Mouse (Mus musculus): ENCODE data around the gene Agl. TPM values are rescaled to one million over a fixed set of nuclear protein-coding genes. Genes with fewer than 3 reads are reported as not detected.
A peak's percentile ranks its signal among the peaks of the same experiment; 100 is the strongest.

Gene Agl
- polyA plus RNA-seq, 1 experiment, result 8.7 TPM

- Histone ChIP-seq H3K36me3 (ENCODE audit: control insufficient read depth, insufficient read depth) (no peaks in the 10 kb centered on the region), H3K27me3 (ENCODE audit: control insufficient read depth, insufficient read depth, insufficient read length) (no peaks in the 10 kb centered on the region), H3K79me2 (ENCODE audit: control insufficient read depth, insufficient read depth) (no peaks in the 10 kb centered on the region), H3ac (ENCODE audit: control insufficient read depth, insufficient read length, low read depth) (no peak overlapping the region), H3K4me3 (ENCODE audit: insufficient read depth, poor library complexity, severe bottlenecking) (no peak overlapping the region), H3K79me3 (ENCODE audit: low read depth) (no peaks in the 10 kb centered on the region)
- no peak for TF ChIP-seq USF1 (IDR thresholded peaks at IDR 0.05; ENCODE audit: low read depth)
- no peak for TF ChIP-seq CEBPB (IDR thresholded peaks at IDR 0.05; ENCODE audit: low read depth)
- TF ChIP-seq CTCF (IDR thresholded peaks at IDR 0.05; ENCODE audit: control insufficient read depth, insufficient read depth, insufficient read length), result no peak
- TF ChIP-seq MYOD1 (IDR thresholded peaks at IDR 0.05; ENCODE audit: control insufficient read depth, insufficient read length, low read depth), result no peak
- TF ChIP-seq MYOG (IDR thresholded peaks at IDR 0.05; ENCODE audit: control insufficient read depth, extremely low read depth, insufficient read length), result no peak
- no peak for TF ChIP-seq MAX (IDR thresholded peaks at IDR 0.05)
- TF ChIP-seq FOSL1 (IDR thresholded peaks at IDR 0.05; ENCODE audit: insufficient read depth, low read length, poor library complexity, severe bottlenecking), result no peak
Observed at GRCm38 (mm10) chr3:116718951-116719350, 89.0 kb downstream of the Agl start.

GRCm38 (mm10) chr3:116713031-116713430 is 94.9 kb downstream of the Agl start:
- peak overlapping the region; percentile 8 for H3ac ChIP-seq (ENCODE audit: control insufficient read depth, insufficient read length, low read depth)
- H3K79me3 ChIP-seq (ENCODE audit: low read depth), result peaks cover 21% of the 10 kb centered on the region
- H3K4me3 ChIP-seq (ENCODE audit: insufficient read depth, poor library complexity, severe bottlenecking), result no peak overlapping the region
- TF ChIP-seq FOSL1 (IDR thresholded peaks at IDR 0.05; ENCODE audit: insufficient read depth, low read length, poor library complexity, severe bottlenecking) (no peak), CEBPB (IDR thresholded peaks at IDR 0.05; ENCODE audit: low read depth) (no peak), CTCF (IDR thresholded peaks at IDR 0.05; ENCODE audit: control insufficient read depth, insufficient read depth, insufficient read length) (no peak), MAX (IDR thresholded peaks at IDR 0.05) (no peak), MYOG (IDR thresholded peaks at IDR 0.05; ENCODE audit: control insufficient read depth, extremely low read depth, insufficient read length) (no peak), MYOD1 (IDR thresholded peaks at IDR 0.05; ENCODE audit: control insufficient read depth, insufficient read length, low read depth) (no peak), USF1 (IDR thresholded peaks at IDR 0.05; ENCODE audit: low read depth) (no peak)
- peaks cover 40% of the 10 kb centered on the region for H3K79me2 ChIP-seq (ENCODE audit: control insufficient read depth, insufficient read depth)
- no peaks in the 10 kb centered on the region for H3K27me3 ChIP-seq (ENCODE audit: control insufficient read depth, insufficient read depth, insufficient read length)
- H3K36me3 ChIP-seq (ENCODE audit: control insufficient read depth, insufficient read depth), result no peaks in the 10 kb centered on the region

- no peaks in the 10 kb centered on the region for H3K27me3 ChIP-seq (ENCODE audit: control insufficient read depth, insufficient read depth, insufficient read length)
- H3K36me3 ChIP-seq (ENCODE audit: control insufficient read depth, insufficient read depth), result no peaks in the 10 kb centered on the region
- peaks cover 24% of the 10 kb centered on the region for H3K79me3 ChIP-seq (ENCODE audit: low read depth)
- H3K4me3 ChIP-seq (ENCODE audit: insufficient read depth, poor library complexity, severe bottlenecking), result peak within 1 kb of the TSS; percentile 72
- peaks cover 45% of the 10 kb centered on the region for H3K79me2 ChIP-seq (ENCODE audit: control insufficient read depth, insufficient read depth)
- H3ac ChIP-seq (ENCODE audit: control insufficient read depth, insufficient read length, low read depth), result peak within 1 kb of the TSS; percentile 97
- TF ChIP-seq CEBPB (IDR thresholded peaks at IDR 0.05; ENCODE audit: low read depth) (no peak), MYOD1 (IDR thresholded peaks at IDR 0.05; ENCODE audit: control insufficient read depth, insufficient read length, low read depth) (no peak), MAX (IDR thresholded peaks at IDR 0.05) (no peak), USF1 (IDR thresholded peaks at IDR 0.05; ENCODE audit: low read depth) (no peak), MYOG (IDR thresholded peaks at IDR 0.05; ENCODE audit: control insufficient read depth, extremely low read depth, insufficient read length) (no peak), FOSL1 (IDR thresholded peaks at IDR 0.05; ENCODE audit: insufficient read depth, low read length, poor library complexity, severe bottlenecking) (no peak), CTCF (IDR thresholded peaks at IDR 0.05; ENCODE audit: control insufficient read depth, insufficient read depth, insufficient read length) (no peak)
Observed at GRCm38 (mm10) chr3:116712436-116712881, 95.5 kb downstream of the Agl start, which contains the start of gene Slc35a3. Slc35a3 (minus strand) TSS chr3:116712831.

GRCm38 (mm10) chr3:116711624-116712435 is 96.1 kb downstream of the Agl start:
- Histone ChIP-seq H3ac (ENCODE audit: control insufficient read depth, insufficient read length, low read depth) (peak overlapping the region; percentile 97), H3K4me3 (ENCODE audit: insufficient read depth, poor library complexity, severe bottlenecking) (peak overlapping the region; percentile 72), H3K36me3 (ENCODE audit: control insufficient read depth, insufficient read depth) (peaks cover 2% of the 10 kb centered on the region), H3K79me2 (ENCODE audit: control insufficient read depth, insufficient read depth) (peaks cover 51% of the 10 kb centered on the region), H3K79me3 (ENCODE audit: low read depth) (peaks cover 28% of the 10 kb centered on the region), H3K27me3 (ENCODE audit: control insufficient read depth, insufficient read depth, insufficient read length) (no peaks in the 10 kb centered on the region)
- TF ChIP-seq USF1 (IDR thresholded peaks at IDR 0.05; ENCODE audit: low read depth) (no peak), MYOG (IDR thresholded peaks at IDR 0.05; ENCODE audit: control insufficient read depth, extremely low read depth, insufficient read length) (no peak), MAX (IDR thresholded peaks at IDR 0.05) (no peak), FOSL1 (IDR thresholded peaks at IDR 0.05; ENCODE audit: insufficient read depth, low read length, poor library complexity, severe bottlenecking) (no peak), CTCF (IDR thresholded peaks at IDR 0.05; ENCODE audit: control insufficient read depth, insufficient read depth, insufficient read length) (no peak), MYOD1 (IDR thresholded peaks at IDR 0.05; ENCODE audit: control insufficient read depth, insufficient read length, low read depth) (no peak), CEBPB (IDR thresholded peaks at IDR 0.05; ENCODE audit: low read depth) (no peak)

- Histone ChIP-seq H3K79me2 (ENCODE audit: control insufficient read depth, insufficient read depth) (peaks cover 60% of the 10 kb centered on the region), H3K36me3 (ENCODE audit: control insufficient read depth, insufficient read depth) (peaks cover 5% of the 10 kb centered on the region), H3K79me3 (ENCODE audit: low read depth) (peaks cover 30% of the 10 kb centered on the region), H3ac (ENCODE audit: control insufficient read depth, insufficient read length, low read depth) (no peak overlapping the region), H3K4me3 (ENCODE audit: insufficient read depth, poor library complexity, severe bottlenecking) (no peak overlapping the region), H3K27me3 (ENCODE audit: control insufficient read depth, insufficient read depth, insufficient read length) (no peaks in the 10 kb centered on the region)
- TF ChIP-seq CEBPB (IDR thresholded peaks at IDR 0.05; ENCODE audit: low read depth) (no peak), MAX (IDR thresholded peaks at IDR 0.05) (no peak), CTCF (IDR thresholded peaks at IDR 0.05; ENCODE audit: control insufficient read depth, insufficient read depth, insufficient read length) (no peak), USF1 (IDR thresholded peaks at IDR 0.05; ENCODE audit: low read depth) (no peak), FOSL1 (IDR thresholded peaks at IDR 0.05; ENCODE audit: insufficient read depth, low read length, poor library complexity, severe bottlenecking) (no peak), MYOG (IDR thresholded peaks at IDR 0.05; ENCODE audit: control insufficient read depth, extremely low read depth, insufficient read length) (no peak), MYOD1 (IDR thresholded peaks at IDR 0.05; ENCODE audit: control insufficient read depth, insufficient read length, low read depth) (no peak)
Observed at GRCm38 (mm10) chr3:116710941-116711340, 97.0 kb downstream of the Agl start.
